Mouse (Mus musculus) left cerebral cortex, adult 9 months (tissue): Measurements from ENCODE around the gene Lxn.

Experiments used
- DNase-seq, 2 experiments: peaks; one replicate each; pipeline ENCODE4 v3.0.0; 2022; ENCODE audit warnings: low spot score in 2 of 2

Lxn gene

GRCm38 (mm10) chr3:67463450-67464372 is at the start of gene Lxn:
Lxn (minus strand) TSS chr3:67463926.
- peak in 1 of 2 experiments; percentile 67 for DNase-seq

- peak in 1 of 2 experiments; percentile 92 for DNase-seq
These were observed 49.1 kb upstream of the Lxn start for GRCm38 (mm10) chr3:67512807-67513206.

DNA sequence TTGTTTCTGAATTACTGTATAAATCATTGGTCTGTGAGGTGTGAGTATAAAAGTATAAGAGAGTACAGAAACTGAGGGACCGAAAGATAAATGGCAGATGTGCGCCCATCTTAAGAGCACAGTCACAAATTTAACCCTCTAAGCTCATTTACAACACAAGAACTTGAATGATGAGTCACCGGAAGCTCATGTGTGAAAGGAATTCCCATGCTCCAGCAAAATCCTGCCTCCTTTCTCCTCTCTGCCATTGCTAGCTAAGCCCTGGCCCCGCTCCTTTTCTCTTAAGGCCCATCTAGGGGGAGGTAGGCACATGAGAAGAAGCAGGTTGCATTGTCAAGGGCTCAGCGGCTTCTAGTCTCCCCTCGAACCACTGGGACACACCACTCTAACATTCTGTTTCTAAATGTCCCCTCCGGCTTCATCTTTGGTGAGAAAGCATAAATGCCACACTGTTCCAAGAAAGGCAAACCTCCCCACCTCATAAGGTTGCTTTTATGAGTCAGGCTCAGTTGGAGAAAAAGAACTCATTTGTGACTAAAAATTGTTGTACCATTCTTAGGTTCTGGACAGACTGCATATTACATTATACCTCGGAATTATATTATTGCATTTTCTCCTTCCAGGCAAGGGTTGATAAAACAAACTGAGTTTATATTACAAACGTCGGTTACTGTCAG is 44.6 kb upstream of the Lxn start:
- no peak for DNase-seq

DNA sequence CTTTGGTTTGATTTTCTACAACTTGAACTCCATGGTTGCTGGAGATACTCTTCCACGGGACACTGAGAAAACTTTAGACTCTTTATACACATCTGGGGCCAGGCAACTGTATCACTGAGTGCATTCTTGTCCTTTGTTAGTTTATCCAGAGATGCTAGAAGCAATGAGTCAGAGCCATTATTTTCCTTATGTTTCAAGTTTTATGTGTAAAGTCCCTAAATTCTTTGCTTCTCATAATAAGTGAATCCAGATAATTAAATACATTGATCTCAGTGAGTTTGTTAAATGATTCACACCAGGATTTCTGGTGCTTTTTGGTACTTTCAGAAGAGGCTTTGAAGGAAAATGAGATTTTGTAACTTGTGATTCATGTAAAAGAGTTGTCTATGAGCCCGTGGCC is 41.6 kb upstream of the Lxn start:
- DNase-seq, result no peak

DNA sequence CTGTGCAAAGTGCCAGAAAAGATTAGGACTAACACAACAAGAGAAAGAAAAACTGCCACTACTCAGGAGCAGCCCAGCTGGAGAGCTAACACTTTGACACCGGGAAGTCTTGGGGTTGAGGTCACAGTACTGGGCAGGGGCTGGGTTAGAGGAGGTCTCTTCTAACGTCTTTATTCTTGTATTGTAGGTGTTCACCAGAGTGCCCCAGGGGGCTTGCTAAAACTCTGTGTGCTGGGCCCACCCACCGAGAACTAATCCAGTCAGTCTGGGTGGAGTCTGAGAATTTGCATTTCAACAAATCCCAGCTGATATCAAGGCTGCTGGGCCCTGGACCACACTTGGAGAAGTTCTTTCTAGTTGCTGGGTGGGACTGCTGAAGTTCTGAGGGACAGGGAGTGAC is 40.2 kb upstream of the Lxn start:
- no peak for DNase-seq

- DNase-seq, result no peak
These were observed 35.7 kb upstream of the Lxn start for GRCm38 (mm10) chr3:67499406-67499791.

DNA sequence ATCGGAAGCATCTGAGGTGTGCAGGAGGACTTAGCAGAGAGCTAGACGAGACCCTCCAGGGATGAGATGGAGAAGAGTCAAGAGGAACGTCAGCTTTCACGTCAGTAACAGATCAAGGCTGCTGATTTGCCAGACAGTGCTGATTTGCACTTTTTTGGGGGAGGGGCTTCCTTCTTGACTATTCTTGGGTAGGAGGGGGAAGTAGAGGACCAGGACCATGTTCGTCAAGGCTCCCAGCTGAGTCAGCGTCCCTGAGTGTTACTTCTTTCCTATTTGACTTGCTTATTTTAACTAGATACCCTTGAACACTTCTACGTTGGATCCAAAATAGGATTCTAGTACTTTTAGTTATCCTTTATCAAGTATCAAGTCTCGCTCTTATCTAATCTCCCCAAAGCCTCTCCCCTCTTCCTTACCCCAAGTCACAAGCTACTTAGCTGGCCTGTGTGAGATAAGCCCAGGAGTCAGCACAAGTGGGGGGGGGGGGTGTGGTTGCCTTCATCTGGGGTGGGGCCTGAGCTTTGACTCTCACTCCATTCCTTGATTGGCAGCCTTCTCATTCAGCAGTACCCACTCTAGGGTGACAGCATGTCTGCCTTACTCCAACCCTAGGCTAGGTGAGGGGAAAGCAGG is 35.2 kb upstream of the Lxn start:
- DNase-seq, result no peak

DNA sequence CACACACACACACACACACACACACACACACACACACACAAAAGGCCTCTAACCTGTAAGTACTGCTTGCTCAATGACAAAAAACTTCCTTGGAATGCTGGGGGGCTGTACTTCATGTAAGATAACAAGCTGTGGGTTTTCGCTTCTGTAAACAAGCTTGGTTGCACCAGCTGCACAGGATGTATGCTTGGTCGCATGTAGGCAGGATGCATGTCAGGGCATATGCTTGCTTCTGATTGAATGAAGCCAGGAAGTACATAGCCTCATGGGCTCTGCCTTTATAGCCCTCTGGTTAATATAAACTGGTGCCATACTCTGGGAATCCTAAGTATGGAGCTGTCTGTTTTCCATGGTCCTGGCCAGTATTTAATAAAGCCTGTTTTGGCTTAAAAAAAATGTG is 34.3 kb upstream of the Lxn start:
- DNase-seq, result no peak

DNA sequence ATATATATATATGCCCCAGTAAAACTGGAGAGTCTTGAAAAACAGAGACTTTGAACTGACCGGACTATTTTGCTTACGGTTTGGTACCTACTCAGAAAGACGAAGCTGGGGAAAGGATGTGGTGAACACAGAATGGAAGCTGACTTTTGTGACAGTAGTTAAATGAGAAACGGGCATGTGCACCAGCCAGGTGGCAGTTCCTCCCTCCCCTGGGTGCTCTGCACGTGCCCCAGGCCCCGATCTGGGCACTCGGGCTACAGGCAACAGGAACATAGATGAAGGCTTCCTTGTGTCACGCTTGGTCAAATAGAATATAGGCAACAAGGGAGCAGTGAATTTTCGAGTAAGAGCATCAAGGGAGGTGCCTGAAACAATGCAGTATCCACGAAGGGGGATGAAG is 32.6 kb upstream of the Lxn start:
- DNase-seq, result no peak

DNA sequence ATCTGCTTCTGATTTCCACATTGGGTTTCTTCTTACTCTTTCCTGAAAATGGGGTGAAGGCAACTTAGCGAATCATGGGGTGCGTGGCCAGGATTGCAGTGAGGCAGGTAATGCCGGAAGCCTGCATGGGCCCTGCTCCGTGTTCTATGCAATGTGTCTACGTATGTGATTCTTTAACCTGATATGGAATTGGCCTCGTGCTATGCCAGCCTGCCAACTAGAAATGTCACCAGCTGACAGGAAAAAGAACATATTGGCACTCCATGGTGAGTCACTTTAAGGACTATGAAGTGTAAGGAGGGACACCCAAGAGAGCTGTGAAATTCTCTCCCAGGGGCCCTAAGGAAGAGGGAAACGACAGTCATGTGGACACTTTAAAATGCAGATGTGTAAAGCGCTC is 29.4 kb upstream of the Lxn start:
- DNase-seq, result no peak

DNA sequence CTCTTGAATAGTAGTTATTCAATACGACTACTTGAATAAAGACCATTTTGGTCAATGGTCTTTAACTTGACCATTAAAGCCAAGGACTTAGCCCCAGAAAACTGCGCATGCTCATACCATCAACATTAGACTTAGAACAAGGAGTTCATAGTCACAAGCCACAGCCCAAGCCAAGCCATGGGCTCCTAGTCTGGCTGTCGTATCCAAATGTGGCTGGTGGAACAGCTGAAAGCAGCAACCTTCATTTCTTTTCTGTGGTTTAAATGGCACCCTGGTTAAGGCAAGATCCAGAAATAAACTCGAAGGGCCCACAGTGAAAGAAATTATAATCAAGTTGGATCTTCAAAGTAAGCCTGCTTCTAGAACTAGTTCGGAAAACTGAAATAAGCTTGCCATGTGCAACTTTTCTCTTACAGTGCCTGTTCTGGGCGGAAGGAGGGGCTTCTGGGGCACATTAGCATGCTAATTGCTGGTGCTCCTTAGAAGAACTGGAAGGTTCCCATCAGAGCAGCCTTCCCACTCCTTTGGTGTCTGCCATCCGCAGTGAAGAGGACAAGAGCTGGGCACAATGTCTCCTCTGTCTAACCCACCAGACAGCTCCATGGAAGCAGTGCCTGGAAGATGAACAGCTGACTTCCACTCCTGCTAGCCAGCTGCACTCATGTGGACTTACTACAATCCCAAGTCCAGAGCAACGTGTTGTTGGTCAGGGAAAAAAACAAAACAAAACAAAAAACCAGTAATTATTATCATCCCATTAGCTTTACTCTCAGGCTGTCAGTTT is 28.6 kb upstream of the Lxn start:
- peak in 1 of 2 experiments; percentile 7 for DNase-seq

DNA sequence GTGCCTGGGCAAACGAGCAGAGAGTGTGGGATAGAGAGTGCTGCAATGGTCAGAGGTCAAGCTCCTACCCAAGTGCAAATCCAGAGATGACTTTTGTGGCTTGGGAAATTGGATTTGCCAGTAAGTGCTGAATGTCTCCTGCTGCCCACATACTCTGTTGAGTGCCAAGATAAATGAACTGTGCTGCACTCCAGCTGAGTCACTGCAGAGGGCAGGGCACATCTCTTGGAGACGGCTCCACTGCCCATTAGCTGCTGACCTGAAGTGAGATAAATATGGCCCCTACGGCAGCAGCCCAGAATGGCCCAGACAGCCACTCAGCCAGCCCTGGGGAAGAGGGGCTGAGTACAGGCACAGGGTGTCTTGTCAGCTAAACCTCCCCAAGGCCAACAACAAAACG is 26.4 kb upstream of the Lxn start:
- no peak for DNase-seq

DNA sequence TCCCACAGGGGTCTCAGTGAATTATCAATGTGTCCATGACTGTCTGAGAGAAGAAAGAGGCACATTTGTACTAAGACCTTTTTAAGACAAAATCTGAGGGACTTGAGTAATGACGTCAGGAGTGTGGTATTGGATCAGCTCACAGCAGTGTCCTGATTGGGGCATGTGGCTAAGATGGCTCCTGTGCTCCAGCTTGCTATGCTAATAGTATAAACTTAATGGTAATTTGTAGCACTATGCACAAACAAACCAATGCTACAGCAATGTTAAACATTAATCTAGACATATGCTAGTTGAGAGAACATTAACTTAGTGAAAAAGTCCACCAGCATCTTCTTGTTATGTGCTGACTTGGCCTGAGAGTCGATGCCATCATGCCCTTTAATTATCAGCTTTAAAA is 21.5 kb upstream of the Lxn start:
- no peak for DNase-seq

- DNase-seq, result no peak
These were observed 18.7 kb upstream of the Lxn start for GRCm38 (mm10) chr3:67482400-67482799.

DNA sequence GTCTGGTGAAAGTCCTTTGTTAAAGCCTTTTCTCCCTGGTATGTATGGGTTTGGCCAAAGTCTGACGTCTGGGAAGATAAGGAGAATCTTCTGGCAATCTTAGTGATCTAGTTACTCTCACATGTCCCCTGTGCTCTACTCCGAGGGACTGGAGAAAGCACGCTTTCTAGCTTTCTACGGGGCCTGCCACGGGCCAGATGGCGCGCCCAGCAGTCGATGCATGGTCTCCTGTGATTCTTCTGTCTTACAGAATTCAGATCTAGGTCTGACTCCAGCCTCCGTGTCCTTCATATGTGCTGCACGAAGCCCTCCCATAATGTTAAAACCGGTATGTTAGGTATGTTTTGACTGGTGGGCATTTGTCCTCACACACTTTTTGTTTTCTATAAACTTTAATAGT is 16.1 kb upstream of the Lxn start:
- DNase-seq, result no peak

DNA sequence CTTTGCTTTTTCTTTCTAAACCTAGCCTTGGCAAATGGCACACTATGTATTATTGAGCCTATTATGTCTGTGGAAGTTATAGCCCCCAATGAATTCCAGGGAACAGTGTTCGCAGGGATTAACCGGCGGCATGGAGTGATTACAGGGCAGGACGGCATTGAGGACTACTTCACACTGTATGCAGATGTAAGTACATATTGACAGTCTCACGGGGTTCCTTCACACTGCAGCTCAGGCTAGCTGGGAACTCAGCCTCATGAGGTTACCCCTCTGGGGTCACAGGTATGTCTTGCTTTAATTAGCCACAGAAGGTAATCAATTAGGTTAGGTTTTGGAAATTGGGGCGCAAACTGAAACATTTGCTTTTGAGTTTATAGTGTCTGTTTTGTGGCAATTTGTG is 9.7 kb upstream of the Lxn start:
- DNase-seq, result no peak

GRCm38 (mm10) chr3:67471408-67472127 is 7.8 kb upstream of the Lxn start:
- no peak for DNase-seq

DNA sequence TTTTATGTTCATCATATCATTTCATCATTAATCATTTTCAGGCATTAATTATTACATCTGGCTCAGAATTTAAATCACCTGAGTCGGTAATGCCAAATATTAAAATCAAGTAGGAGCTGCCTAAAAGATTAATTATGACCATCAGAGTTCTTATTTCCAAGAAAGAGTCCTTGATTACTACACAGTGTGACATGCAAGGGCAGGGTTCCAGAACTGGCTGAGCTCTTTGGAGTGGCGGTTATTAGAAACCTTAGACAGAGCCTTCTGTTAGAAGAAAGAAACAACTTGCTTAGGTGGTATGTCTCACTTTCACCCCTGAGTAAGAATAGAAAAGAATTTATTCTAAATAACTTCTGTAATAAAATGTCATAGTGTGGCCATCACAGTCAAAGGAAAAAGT is 3.6 kb upstream of the Lxn start:
- no peak for DNase-seq

GRCm38 (mm10) chr3:67466576-67466975 is 2.9 kb upstream of the Lxn start:
- no peak for DNase-seq

- no peak for DNase-seq
These were observed 725 bp downstream of the Lxn start for GRCm38 (mm10) chr3:67463001-67463400.

DNA sequence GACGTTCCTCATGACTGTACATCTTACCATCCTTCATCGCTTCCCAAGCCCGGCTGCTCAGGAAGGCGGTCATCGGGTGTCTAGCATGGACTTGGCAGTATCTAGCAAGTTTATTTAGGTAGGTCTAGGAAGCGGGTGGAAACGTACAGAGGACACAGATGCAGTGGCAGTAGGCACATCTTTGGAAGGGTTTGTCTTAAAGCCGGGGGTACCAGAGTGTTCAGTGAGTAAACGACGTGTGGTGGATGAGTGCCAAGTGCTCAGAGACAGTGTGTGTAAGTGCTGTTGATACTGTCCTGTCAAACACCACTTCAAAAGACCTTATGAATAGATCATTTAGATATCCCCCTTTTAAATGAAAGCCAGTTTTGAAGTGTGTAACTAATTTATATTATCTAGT is 1.1 kb downstream of the Lxn start:
- no peak for DNase-seq
